Mouse (Mus musculus): ENCODE measurements around the gene Peli2.

The Peli2 gene

GRCm38 (mm10) chr14:48124816-48125215 lies 4.2 kb downstream of the Peli2 start:
- DNase-seq (ENCODE audit: low read depth in 2 of 2, low spot score in 2 of 2) = no peak

- DNase-seq (ENCODE audit: low read depth in 2 of 2, low spot score in 2 of 2) = no peak
Observed at GRCm38 (mm10) chr14:48125971-48126370, 5.3 kb downstream of the Peli2 start.

- DNase-seq (ENCODE audit: low read depth in 2 of 2, low spot score in 2 of 2) = no peak
Observed at GRCm38 (mm10) chr14:48126931-48127330, 6.3 kb downstream of the Peli2 start.

- DNase-seq (ENCODE audit: low read depth in 2 of 2, low spot score in 2 of 2) = no peak
Observed at GRCm38 (mm10) chr14:48127609-48128185, 7.1 kb downstream of the Peli2 start.

- no peak for DNase-seq (ENCODE audit: low read depth in 2 of 2, low spot score in 2 of 2)
Observed at GRCm38 (mm10) chr14:48128701-48129100, 8.1 kb downstream of the Peli2 start.

GRCm38 (mm10) chr14:48130021-48130420 lies 9.4 kb downstream of the Peli2 start:
- no peak for DNase-seq (ENCODE audit: low read depth in 2 of 2, low spot score in 2 of 2)

GRCm38 (mm10) chr14:48130761-48131575 lies 10.3 kb downstream of the Peli2 start:
- DNase-seq (ENCODE audit: low read depth in 2 of 2, low spot score in 2 of 2) = no peak

GRCm38 (mm10) chr14:48131576-48131922 lies 10.9 kb downstream of the Peli2 start:
- no peak for DNase-seq (ENCODE audit: low read depth in 2 of 2, low spot score in 2 of 2)

GRCm38 (mm10) chr14:48132241-48132640 lies 11.6 kb downstream of the Peli2 start:
- DNase-seq (ENCODE audit: low read depth in 2 of 2, low spot score in 2 of 2) = no peak

- DNase-seq (ENCODE audit: low read depth in 2 of 2, low spot score in 2 of 2) = no peak
Observed at GRCm38 (mm10) chr14:48132865-48133802, 12.5 kb downstream of the Peli2 start.

GRCm38 (mm10) chr14:48134344-48134743 lies 13.7 kb downstream of the Peli2 start:
- DNase-seq (ENCODE audit: low read depth in 2 of 2, low spot score in 2 of 2) = no peak

GRCm38 (mm10) chr14:48135816-48136345 lies 15.3 kb downstream of the Peli2 start:
- DNase-seq (ENCODE audit: low read depth in 2 of 2, low spot score in 2 of 2) = no peak

- DNase-seq (ENCODE audit: low read depth in 2 of 2, low spot score in 2 of 2) = no peak
Observed at GRCm38 (mm10) chr14:48137731-48138130, 17.1 kb downstream of the Peli2 start.

- DNase-seq (ENCODE audit: low read depth in 2 of 2, low spot score in 2 of 2) = peak in 1 of 2 experiments; percentile 2
Observed at GRCm38 (mm10) chr14:48138138-48138537, 17.5 kb downstream of the Peli2 start.

- DNase-seq (ENCODE audit: low read depth in 2 of 2, low spot score in 2 of 2) = no peak
Observed at GRCm38 (mm10) chr14:48139409-48139808, 18.8 kb downstream of the Peli2 start.

GRCm38 (mm10) chr14:48141694-48142093 lies 21.1 kb downstream of the Peli2 start:
- no peak for DNase-seq (ENCODE audit: low read depth in 2 of 2, low spot score in 2 of 2)

- DNase-seq (ENCODE audit: low read depth in 2 of 2, low spot score in 2 of 2) = no peak
Observed at GRCm38 (mm10) chr14:48142696-48143095, 22.1 kb downstream of the Peli2 start.

GRCm38 (mm10) chr14:48143141-48143540 lies 22.5 kb downstream of the Peli2 start:
- no peak for DNase-seq (ENCODE audit: low read depth in 2 of 2, low spot score in 2 of 2)

- DNase-seq (ENCODE audit: low read depth in 2 of 2, low spot score in 2 of 2) = no peak
Observed at GRCm38 (mm10) chr14:48144330-48144729, 23.7 kb downstream of the Peli2 start.

GRCm38 (mm10) chr14:48147688-48148087 lies 27.1 kb downstream of the Peli2 start:
- no peak for DNase-seq (ENCODE audit: low read depth in 2 of 2, low spot score in 2 of 2)

GRCm38 (mm10) chr14:48148615-48149014 lies 28.0 kb downstream of the Peli2 start:
- DNase-seq (ENCODE audit: low read depth in 2 of 2, low spot score in 2 of 2) = no peak
